Mouse (Mus musculus): ENCODE measurements around the gene Slc25a53. TPM values are rescaled to one million over a fixed set of nuclear protein-coding genes. Genes with fewer than 3 reads are reported as not detected.

The Slc25a53 gene
- polyA plus RNA-seq (2015; fragmentation: Nextera tagmentation; extraction: Ambion mirVana): 13.2 and 14.7 TPM in 2 replicates

- H3K27ac ChIP-seq (ENCODE audit: low read depth, low read length): peak within 1 kb of the TSS; percentile 94
- peak within 1 kb of the TSS; percentile 73 for H3K9ac ChIP-seq (ENCODE audit: low read depth, low read length)
- no peaks in the 10 kb centered on the region for H3K9me3 ChIP-seq (ENCODE audit: control insufficient read depth, low read length)
- peak within 1 kb of the TSS; percentile 66 for H3K4me2 ChIP-seq (ENCODE audit: low read length)
- WGBS: 11% methylated on average over 31 of the region's 31 CpGs
- no peaks in the 10 kb centered on the region for H3K27me3 ChIP-seq (replicated peaks; ENCODE audit: control insufficient read depth, insufficient read depth, low read length)
- H3K36me3 ChIP-seq (ENCODE audit: control insufficient read depth, insufficient read depth, low read length): no peaks in the 10 kb centered on the region
- 0 out of 2 replicates have a peak, but pooled peaks cover 2% of the 10 kb centered on the region for H3K4me1 ChIP-seq (ENCODE audit: control insufficient read depth, insufficient read depth, low read depth, low read length)
- ATAC-seq: peak; percentile 96
- peak within 1 kb of the TSS; percentile 57 for H3K4me3 ChIP-seq (ENCODE audit: low read length)
Observed at GRCm38 (mm10) chrX:137038000-137038483, at the start of gene Slc25a53. Slc25a53 (minus strand) TSS chrX:137038302.

- Histone ChIP-seq H3K9me3 (ENCODE audit: control insufficient read depth, low read length) (no peaks in the 10 kb centered on the region), H3K27ac (ENCODE audit: low read depth, low read length) (no peak overlapping the region), H3K4me2 (ENCODE audit: low read length) (no peak overlapping the region), H3K9ac (ENCODE audit: low read depth, low read length) (no peak overlapping the region), H3K36me3 (ENCODE audit: control insufficient read depth, insufficient read depth, low read length) (no peaks in the 10 kb centered on the region), H3K4me3 (ENCODE audit: low read length) (no peak overlapping the region), H3K27me3 (replicated peaks; ENCODE audit: control insufficient read depth, insufficient read depth, low read length) (no peaks in the 10 kb centered on the region), H3K4me1 (ENCODE audit: control insufficient read depth, insufficient read depth, low read depth, low read length) (no peaks in the 10 kb centered on the region)
- WGBS: 69% methylated on average over 9 of the region's 9 CpGs
- no peak for ATAC-seq
Observed at GRCm38 (mm10) chrX:137063202-137063601, 25.1 kb upstream of the Slc25a53 start.

- Histone ChIP-seq H3K4me3 (ENCODE audit: low read length) (peak within 1 kb of the TSS; percentile 68), H3K4me1 (ENCODE audit: control insufficient read depth, insufficient read depth, low read depth, low read length) (no peaks in the 10 kb centered on the region; the same call in 1 of the 2 replicates), H3K9ac (ENCODE audit: low read depth, low read length) (peak within 1 kb of the TSS; percentile 73), H3K27ac (ENCODE audit: low read depth, low read length) (peak within 1 kb of the TSS; percentile 56; the same call in 1 of the 2 replicates), H3K27me3 (replicated peaks; ENCODE audit: control insufficient read depth, insufficient read depth, low read length) (no peaks in the 10 kb centered on the region), H3K9me3 (ENCODE audit: control insufficient read depth, low read length) (no peaks in the 10 kb centered on the region), H3K36me3 (ENCODE audit: control insufficient read depth, insufficient read depth, low read length) (no peaks in the 10 kb centered on the region), H3K4me2 (ENCODE audit: low read length) (peak within 1 kb of the TSS; percentile 63)
- peak; percentile 97 for ATAC-seq
- 13% methylated on average over 46 of the region's 62 CpGs for WGBS
Observed at GRCm38 (mm10) chrX:137049425-137050225, 11.5 kb upstream of the Slc25a53 start, which contains the start of gene Fam199x. Fam199x (plus strand) TSS chrX:137049594.

GRCm38 (mm10) chrX:137049060-137049424 is 10.9 kb upstream of the Slc25a53 start:
- Histone ChIP-seq H3K4me2 (ENCODE audit: low read length) (peak overlapping the region; percentile 63), H3K9me3 (ENCODE audit: control insufficient read depth, low read length) (no peaks in the 10 kb centered on the region), H3K4me1 (ENCODE audit: control insufficient read depth, insufficient read depth, low read depth, low read length) (no peaks in the 10 kb centered on the region; the same call in 1 of the 2 replicates), H3K27me3 (replicated peaks; ENCODE audit: control insufficient read depth, insufficient read depth, low read length) (no peaks in the 10 kb centered on the region), H3K27ac (ENCODE audit: low read depth, low read length) (no peak overlapping the region; the same call in 1 of the 2 replicates), H3K9ac (ENCODE audit: low read depth, low read length) (peak overlapping the region; percentile 73), H3K36me3 (ENCODE audit: control insufficient read depth, insufficient read depth, low read length) (no peaks in the 10 kb centered on the region), H3K4me3 (ENCODE audit: low read length) (peak overlapping the region; percentile 68)
- WGBS: 24% methylated on average over 10 of the region's 11 CpGs
- no peak for ATAC-seq

- Histone ChIP-seq H3K4me3 (ENCODE audit: low read length) (peak overlapping the region; percentile 57), H3K27ac (ENCODE audit: low read depth, low read length) (peak overlapping the region; percentile 94), H3K9ac (ENCODE audit: low read depth, low read length) (peak overlapping the region; percentile 73; the same call in 1 of the 2 replicates), H3K4me2 (ENCODE audit: low read length) (peak overlapping the region; percentile 58), H3K36me3 (ENCODE audit: control insufficient read depth, insufficient read depth, low read length) (no peaks in the 10 kb centered on the region), H3K4me1 (ENCODE audit: control insufficient read depth, insufficient read depth, low read depth, low read length) (0 out of 2 replicates have a peak, but pooled peaks cover 2% of the 10 kb centered on the region), H3K27me3 (replicated peaks; ENCODE audit: control insufficient read depth, insufficient read depth, low read length) (no peaks in the 10 kb centered on the region), H3K9me3 (ENCODE audit: control insufficient read depth, low read length) (no peaks in the 10 kb centered on the region)
- ATAC-seq: peak; percentile 63
- WGBS: 46% methylated on average over 7 of the region's 7 CpGs
Observed at GRCm38 (mm10) chrX:137038502-137038901, 400 bp upstream of the Slc25a53 start.

GRCm38 (mm10) chrX:137037470-137037999 is 567 bp downstream of the Slc25a53 start:
- Histone ChIP-seq H3K4me2 (ENCODE audit: low read length) (peak overlapping the region; percentile 66), H3K9ac (ENCODE audit: low read depth, low read length) (peak overlapping the region; percentile 73; the same call in 1 of the 2 replicates), H3K4me3 (ENCODE audit: low read length) (peak overlapping the region; percentile 57), H3K36me3 (ENCODE audit: control insufficient read depth, insufficient read depth, low read length) (no peaks in the 10 kb centered on the region), H3K27ac (ENCODE audit: low read depth, low read length) (peak overlapping the region; percentile 94), H3K9me3 (ENCODE audit: control insufficient read depth, low read length) (no peaks in the 10 kb centered on the region), H3K4me1 (ENCODE audit: control insufficient read depth, insufficient read depth, low read depth, low read length) (0 out of 2 replicates have a peak, but pooled peaks cover 2% of the 10 kb centered on the region), H3K27me3 (replicated peaks; ENCODE audit: control insufficient read depth, insufficient read depth, low read length) (no peaks in the 10 kb centered on the region)
- WGBS: 17% methylated on average over 12 of the region's 12 CpGs
- no peak for ATAC-seq

- 80% methylated on average over 4 of the region's 4 CpGs for WGBS
- no peak overlapping the region for H3K4me2 ChIP-seq (ENCODE audit: low read length)
- no peaks in the 10 kb centered on the region for H3K36me3 ChIP-seq (ENCODE audit: control insufficient read depth, insufficient read depth, low read length)
- H3K4me3 ChIP-seq (ENCODE audit: low read length): no peak overlapping the region
- ATAC-seq: no peak
- no peaks in the 10 kb centered on the region for H3K27me3 ChIP-seq (replicated peaks; ENCODE audit: control insufficient read depth, insufficient read depth, low read length)
- H3K27ac ChIP-seq (ENCODE audit: low read depth, low read length): no peak overlapping the region
- no peaks in the 10 kb centered on the region for H3K9me3 ChIP-seq (ENCODE audit: control insufficient read depth, low read length)
- H3K4me1 ChIP-seq (ENCODE audit: control insufficient read depth, insufficient read depth, low read depth, low read length): 0 out of 2 replicates have a peak, but pooled peaks cover 2% of the 10 kb centered on the region
- H3K9ac ChIP-seq (ENCODE audit: low read depth, low read length): no peak overlapping the region
Observed at GRCm38 (mm10) chrX:137034322-137034721, 3.8 kb downstream of the Slc25a53 start.

GRCm38 (mm10) chrX:137031726-137032125 is 6.4 kb downstream of the Slc25a53 start:
- WGBS: 92% methylated on average over 5 of the region's 5 CpGs
- no peak for ATAC-seq

GRCm38 (mm10) chrX:137030916-137031315 is 7.2 kb downstream of the Slc25a53 start:
- H3K27me3 ChIP-seq (replicated peaks; ENCODE audit: control insufficient read depth, insufficient read depth, low read length): no peaks in the 10 kb centered on the region
- H3K4me2 ChIP-seq (ENCODE audit: low read length): no peak overlapping the region
- ATAC-seq: no peak
- H3K4me1 ChIP-seq (ENCODE audit: control insufficient read depth, insufficient read depth, low read depth, low read length): no peaks in the 10 kb centered on the region
- H3K9me3 ChIP-seq (ENCODE audit: control insufficient read depth, low read length): no peaks in the 10 kb centered on the region
- no peak overlapping the region for H3K4me3 ChIP-seq (ENCODE audit: low read length)
- H3K27ac ChIP-seq (ENCODE audit: low read depth, low read length): no peak overlapping the region
- H3K9ac ChIP-seq (ENCODE audit: low read depth, low read length): no peak overlapping the region
- 95% methylated on average over 8 of the region's 8 CpGs for WGBS
- H3K36me3 ChIP-seq (ENCODE audit: control insufficient read depth, insufficient read depth, low read length): no peaks in the 10 kb centered on the region

More at GRCm38 (mm10) chrX:137031726-137032125, 6.4 kb downstream of the Slc25a53 start:
- no peak overlapping the region for H3K4me3 ChIP-seq (ENCODE audit: low read length)
- H3K27ac ChIP-seq (ENCODE audit: low read depth, low read length): no peak overlapping the region
- no peaks in the 10 kb centered on the region for H3K9me3 ChIP-seq (ENCODE audit: control insufficient read depth, low read length)
- no peaks in the 10 kb centered on the region for H3K4me1 ChIP-seq (ENCODE audit: control insufficient read depth, insufficient read depth, low read depth, low read length)
- no peak overlapping the region for H3K9ac ChIP-seq (ENCODE audit: low read depth, low read length)
- H3K27me3 ChIP-seq (replicated peaks; ENCODE audit: control insufficient read depth, insufficient read depth, low read length): no peaks in the 10 kb centered on the region
- H3K36me3 ChIP-seq (ENCODE audit: control insufficient read depth, insufficient read depth, low read length): no peaks in the 10 kb centered on the region
- no peak overlapping the region for H3K4me2 ChIP-seq (ENCODE audit: low read length)
